Mouse (Mus musculus): Measurements from ENCODE around the gene Mrln. TPM values are rescaled to one million over a fixed set of nuclear protein-coding genes. Genes with fewer than 3 reads are reported as not detected.
A peak's percentile ranks its signal among the peaks of the same experiment; 100 is the strongest.

The Mrln gene
- total and polyA plus RNA-seq, 3 experiments, result 3.0 to 4.1 (median 3.4) TPM

DNA sequence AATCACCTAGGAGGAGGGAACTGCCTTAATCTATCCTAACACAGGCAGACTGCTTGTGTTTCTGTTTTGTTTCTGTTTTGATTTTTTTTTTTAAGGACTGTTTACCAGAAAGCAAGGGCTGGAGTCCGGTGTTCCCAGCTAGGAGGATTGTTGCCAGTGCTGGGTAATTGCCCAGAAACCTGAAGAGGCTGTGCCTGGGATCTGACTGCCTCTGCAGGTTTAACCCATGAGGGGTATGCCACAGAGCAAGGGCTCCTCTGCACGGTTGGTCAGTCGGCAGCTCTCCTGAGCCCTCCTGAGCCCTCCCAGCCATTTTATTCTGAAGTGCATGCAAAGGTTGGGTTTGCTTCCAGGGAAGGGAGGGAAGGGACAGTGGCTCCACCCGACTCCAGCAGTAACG is 40.8 kb upstream of the Mrln start:
- DNase-seq, result peak in 1 of 2 experiments; percentile 35
- intact Hi-C loops (cut with DNase I), result no loop called here
- Histone ChIP-seq H3K36me3 (ENCODE audit: control insufficient read depth, insufficient read depth, low read length) (no peaks in the 10 kb centered on the region), H3K79me2 (replicated peaks; ENCODE audit: control insufficient read depth, insufficient read depth, low read length) (0 out of 2 replicates have a peak, but pooled peaks cover 1% of the 10 kb centered on the region), H3K27ac (no peak overlapping the region), H3K4me3 (no peak overlapping the region), H3K9ac (ENCODE audit: low read depth, low read length) (no peak overlapping the region), H3K4me1 (ENCODE audit: control insufficient read depth, insufficient read depth, low read length) (no peaks in the 10 kb centered on the region), H3K27me3 (ENCODE audit: control insufficient read depth, insufficient read depth, low read length) (no peaks in the 10 kb centered on the region)
- TF ChIP-seq EP300 (IDR thresholded peaks at IDR 0.05; ENCODE audit: insufficient read depth, low read depth, low read length), result no peak
- no peak for TF ChIP-seq CTCF (IDR thresholded peaks at IDR 0.05)
- no peak for TF ChIP-seq POLR2A (IDR thresholded peaks at IDR 0.05; ENCODE audit: insufficient read depth, low read depth, low read length)
- whole genome bisulfite sequencing, result 40% methylated on average over 5 of the region's 5 CpGs

GRCm38 (mm10) chr10:70165877-70166276 is 38.6 kb upstream of the Mrln start:
- H3K36me3 ChIP-seq (ENCODE audit: control insufficient read depth, insufficient read depth, low read length), result no peaks in the 10 kb centered on the region
- no peaks in the 10 kb centered on the region; the same call in 1 of the 2 replicates for H3K4me1 ChIP-seq (ENCODE audit: control insufficient read depth, insufficient read depth, low read length)
- H3K4me3 ChIP-seq, result no peak overlapping the region
- peak; percentile 74 for TF ChIP-seq CTCF (IDR thresholded peaks at IDR 0.05)
- TF ChIP-seq EP300 (IDR thresholded peaks at IDR 0.05; ENCODE audit: insufficient read depth, low read depth, low read length), result 0 out of 2 replicates have a peak, but pooled peaks have one; percentile 29
- no peak for TF ChIP-seq POLR2A (IDR thresholded peaks at IDR 0.05; ENCODE audit: insufficient read depth, low read depth, low read length)
- H3K9ac ChIP-seq (ENCODE audit: low read depth, low read length), result no peak overlapping the region
- 0 out of 2 replicates have a peak, but pooled peaks cover 1% of the 10 kb centered on the region for H3K79me2 ChIP-seq (replicated peaks; ENCODE audit: control insufficient read depth, insufficient read depth, low read length)
- WGBS, result 31% methylated on average over 6 of the region's 6 CpGs
- DNase-seq, result peak in 1 of 2 experiments; percentile 24
- intact Hi-C loops (cut with DNase I), result loop anchor here (5.0 kb wide), 1 partner anchor 144 kb away; no protein-coding TSS in a partner anchor
- no peaks in the 10 kb centered on the region for H3K27me3 ChIP-seq (ENCODE audit: control insufficient read depth, insufficient read depth, low read length)
- H3K27ac ChIP-seq, result no peak overlapping the region

DNA sequence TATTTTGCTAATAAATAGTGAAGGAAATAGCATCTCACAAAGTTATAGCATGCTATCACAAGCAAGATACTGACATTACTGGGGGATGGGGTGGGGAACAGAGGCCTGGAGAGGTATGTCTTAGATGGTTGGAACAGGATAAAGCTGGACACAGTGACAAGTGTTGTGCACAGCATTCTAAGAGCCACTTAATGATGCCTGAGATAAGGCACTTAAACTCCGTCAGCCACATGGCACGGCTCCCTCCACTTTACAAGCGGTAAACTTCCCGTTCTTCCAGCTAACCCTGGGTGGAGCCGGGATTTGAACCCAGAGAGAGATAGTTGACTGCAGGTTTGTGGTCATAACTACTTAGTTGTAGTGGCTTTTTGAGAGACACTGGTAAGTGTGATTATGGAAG is 38.0 kb upstream of the Mrln start:
- Histone ChIP-seq H3K27me3 (ENCODE audit: control insufficient read depth, insufficient read depth, low read length) (no peaks in the 10 kb centered on the region), H3K4me1 (ENCODE audit: control insufficient read depth, insufficient read depth, low read length) (no peaks in the 10 kb centered on the region; the same call in 1 of the 2 replicates), H3K9ac (ENCODE audit: low read depth, low read length) (no peak overlapping the region), H3K79me2 (replicated peaks; ENCODE audit: control insufficient read depth, insufficient read depth, low read length) (0 out of 2 replicates have a peak, but pooled peaks cover 1% of the 10 kb centered on the region), H3K36me3 (ENCODE audit: control insufficient read depth, insufficient read depth, low read length) (no peaks in the 10 kb centered on the region), H3K4me3 (no peak overlapping the region), H3K27ac (no peak overlapping the region)
- TF ChIP-seq EP300 (IDR thresholded peaks at IDR 0.05; ENCODE audit: insufficient read depth, low read depth, low read length) (no peak), POLR2A (IDR thresholded peaks at IDR 0.05; ENCODE audit: insufficient read depth, low read depth, low read length) (no peak), CTCF (IDR thresholded peaks at IDR 0.05) (no peak)
- 65% methylated on average over 5 of the region's 5 CpGs for WGBS
- DNase-seq, result no peak
- intact Hi-C loops (cut with DNase I), result loop anchor here (5.0 kb wide), 1 partner anchor 144 kb away; no protein-coding TSS in a partner anchor

- WGBS, result 69% methylated on average over 11 of the region's 11 CpGs
- intact Hi-C loops (cut with DNase I), result loop anchor here (5.0 kb wide), 1 partner anchor 145 kb away; no protein-coding TSS in a partner anchor
These were observed 36.8 kb upstream of the Mrln start for GRCm38 (mm10) chr10:70167625-70168024.

DNA sequence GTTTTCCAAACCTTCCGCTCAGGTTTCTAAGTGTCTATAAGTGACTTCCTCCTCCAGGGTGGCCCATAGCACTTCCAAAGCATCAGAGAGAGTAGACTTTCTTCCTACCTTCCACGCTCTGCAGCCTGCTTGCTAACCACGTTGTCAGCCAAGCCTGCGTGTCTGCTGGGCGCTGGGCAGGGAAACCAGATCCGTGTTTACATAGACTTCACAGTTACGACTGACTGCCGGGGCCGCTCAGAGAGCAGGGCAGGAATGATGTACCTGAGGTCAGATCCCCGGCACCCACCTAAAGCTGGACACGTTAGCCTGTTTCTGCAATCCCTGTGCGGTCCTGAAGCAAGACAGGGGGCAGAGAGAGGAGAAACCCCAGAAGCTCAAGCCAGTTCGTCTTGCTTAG is 36.1 kb upstream of the Mrln start:
- no peaks in the 10 kb centered on the region for H3K36me3 ChIP-seq (ENCODE audit: control insufficient read depth, insufficient read depth, low read length)
- intact Hi-C loops (cut with DNase I), result loop anchor here (5.0 kb wide), 1 partner anchor 146 kb away; no protein-coding TSS in a partner anchor
- no peak overlapping the region for H3K4me3 ChIP-seq
- no peaks in the 10 kb centered on the region; the same call in 1 of the 2 replicates for H3K4me1 ChIP-seq (ENCODE audit: control insufficient read depth, insufficient read depth, low read length)
- no peak overlapping the region for H3K9ac ChIP-seq (ENCODE audit: low read depth, low read length)
- 90% methylated on average over 13 of the region's 13 CpGs for WGBS
- H3K79me2 ChIP-seq (replicated peaks; ENCODE audit: control insufficient read depth, insufficient read depth, low read length), result 0 out of 2 replicates have a peak, but pooled peaks cover 1% of the 10 kb centered on the region
- no peak overlapping the region for H3K27ac ChIP-seq
- H3K27me3 ChIP-seq (ENCODE audit: control insufficient read depth, insufficient read depth, low read length), result no peaks in the 10 kb centered on the region
- DNase-seq, result no peak
- TF ChIP-seq EP300 (IDR thresholded peaks at IDR 0.05; ENCODE audit: insufficient read depth, low read depth, low read length) (no peak), POLR2A (IDR thresholded peaks at IDR 0.05; ENCODE audit: insufficient read depth, low read depth, low read length) (no peak), CTCF (IDR thresholded peaks at IDR 0.05) (no peak)

More at GRCm38 (mm10) chr10:70167625-70168024, 36.8 kb upstream of the Mrln start:
- no peak for DNase-seq
- no peaks in the 10 kb centered on the region; the same call in 1 of the 2 replicates for H3K4me1 ChIP-seq (ENCODE audit: control insufficient read depth, insufficient read depth, low read length)
- no peak overlapping the region for H3K4me3 ChIP-seq
- H3K9ac ChIP-seq (ENCODE audit: low read depth, low read length), result no peak overlapping the region
- H3K79me2 ChIP-seq (replicated peaks; ENCODE audit: control insufficient read depth, insufficient read depth, low read length), result 0 out of 2 replicates have a peak, but pooled peaks cover 1% of the 10 kb centered on the region
- no peak overlapping the region for H3K27ac ChIP-seq
- H3K36me3 ChIP-seq (ENCODE audit: control insufficient read depth, insufficient read depth, low read length), result no peaks in the 10 kb centered on the region
- no peaks in the 10 kb centered on the region for H3K27me3 ChIP-seq (ENCODE audit: control insufficient read depth, insufficient read depth, low read length)
- no peak for TF ChIP-seq CTCF (IDR thresholded peaks at IDR 0.05)
- TF ChIP-seq POLR2A (IDR thresholded peaks at IDR 0.05; ENCODE audit: insufficient read depth, low read depth, low read length), result no peak
- no peak for TF ChIP-seq EP300 (IDR thresholded peaks at IDR 0.05; ENCODE audit: insufficient read depth, low read depth, low read length)

- intact Hi-C loops (cut with DNase I), result loop anchor here (5.0 kb wide), 1 partner anchor 147 kb away; no protein-coding TSS in a partner anchor
- H3K27ac ChIP-seq, result no peak overlapping the region
- no peaks in the 10 kb centered on the region; the same call in 1 of the 2 replicates for H3K4me1 ChIP-seq (ENCODE audit: control insufficient read depth, insufficient read depth, low read length)
- TF ChIP-seq EP300 (IDR thresholded peaks at IDR 0.05; ENCODE audit: insufficient read depth, low read depth, low read length) (0 out of 2 replicates have a peak, but pooled peaks have one; percentile 45), POLR2A (IDR thresholded peaks at IDR 0.05; ENCODE audit: insufficient read depth, low read depth, low read length) (no peak)
- H3K4me3 ChIP-seq, result no peak overlapping the region
- H3K79me2 ChIP-seq (replicated peaks; ENCODE audit: control insufficient read depth, insufficient read depth, low read length), result 0 out of 2 replicates have a peak, but pooled peaks cover 1% of the 10 kb centered on the region
- no peak overlapping the region for H3K9ac ChIP-seq (ENCODE audit: low read depth, low read length)
- WGBS, result 57% methylated on average over 18 of the region's 18 CpGs
- peak in 1 of 2 experiments; percentile 55 for DNase-seq
- no peaks in the 10 kb centered on the region for H3K36me3 ChIP-seq (ENCODE audit: control insufficient read depth, insufficient read depth, low read length)
- H3K27me3 ChIP-seq (ENCODE audit: control insufficient read depth, insufficient read depth, low read length), result no peaks in the 10 kb centered on the region
These were observed 35.4 kb upstream of the Mrln start for GRCm38 (mm10) chr10:70169044-70169443.
